Mouse (Mus musculus) hindbrain, embryonic 11.5 days (tissue): ENCODE measurements around the gene Pex6. TPM values are rescaled to one million over a fixed set of nuclear protein-coding genes. Genes with fewer than 3 reads are reported as not detected.

Experiments
- ATAC-seq: fragments of 200-750 bp; cut with Nextera tagmentation; 2 replicates; pipeline ENCODE4 v1.8.0; 2017; ENCODE audit warnings: mild to moderate bottlenecking, moderate TSS enrichment, moderate library complexity; ENCODE audit not compliant: low FRiP score
- DNase-seq: peaks from one replicate; pipeline ENCODE4 v3.0.0-alpha.2; 2015; ENCODE audit warnings: low spot score
- H3K27ac ChIP-seq: fragments of 300-500 bp; sonication (generic); 2 replicates; pipeline ENCODE4 v1.5.1; 2014; ENCODE audit warnings: mild to moderate bottlenecking, low read depth, low read length
- H3K27me3 ChIP-seq: fragments of 300-500 bp; sonication (generic); 2 replicates; pipeline ENCODE4 v1.6.1; 2014; ENCODE audit warnings: mild to moderate bottlenecking, low read length, moderate library complexity, mixed read lengths; ENCODE audit not compliant: control insufficient read depth, insufficient read depth
- H3K36me3 ChIP-seq: fragments of 300-500 bp; sonication (generic); 2 replicates; pipeline ENCODE4 v1.6.1; 2014; ENCODE audit warnings: mild to moderate bottlenecking, low read length, moderate library complexity, mixed read lengths; ENCODE audit not compliant: control insufficient read depth, insufficient read depth
- H3K4me1 ChIP-seq: fragments of 300-500 bp; sonication (generic); replicated peaks from 2 replicates; pipeline ENCODE4 v1.6.1; 2014; ENCODE audit warnings: low read length, mixed read lengths; ENCODE audit not compliant: control insufficient read depth, insufficient read depth
- H3K4me2 ChIP-seq: fragments of 300-500 bp; sonication (generic); replicated peaks from 2 replicates; pipeline ENCODE4 v1.6.1; 2014; ENCODE audit warnings: mild to moderate bottlenecking, low read depth, low read length
- H3K4me3 ChIP-seq: fragments of 300-500 bp; sonication (generic); 2 replicates; pipeline ENCODE4 v1.5.1; 2014; ENCODE audit warnings: low read depth, low read length
- H3K9ac ChIP-seq: fragments of 300-500 bp; sonication (generic); 2 replicates; pipeline ENCODE4 v1.6.1; 2014; ENCODE audit warnings: low read depth, low read length
- H3K9me3 ChIP-seq: fragments of 300-500 bp; sonication (generic); 2 replicates; pipeline ENCODE4 v1.6.1; 2016; ENCODE audit warnings: low read length; ENCODE audit not compliant: control insufficient read depth
- WGBS: fragments of 180-500 bp; shearing (Covaris S2); extraction: QIAGEN DNeasy Blood & Tissue Kit; methylation state at CpG from one replicate; pipeline ENCODE4 v1.1.7; 2014; 5-methylcytosine and 5-hydroxymethylcytosine counted together
- polyA plus RNA-seq: library from polyadenylated mRNA; unstranded; fragments of >200 nt; fragmentation: Nextera tagmentation; extraction: Ambion mirVana; gene quantifications from 2 replicates; pipeline ENCODE4 v1.2.1, GENCODE M21; 2014

Pex6 gene
- polyA plus RNA-seq, 1 experiment from 2014 or later: 12.5 TPM

DNA sequence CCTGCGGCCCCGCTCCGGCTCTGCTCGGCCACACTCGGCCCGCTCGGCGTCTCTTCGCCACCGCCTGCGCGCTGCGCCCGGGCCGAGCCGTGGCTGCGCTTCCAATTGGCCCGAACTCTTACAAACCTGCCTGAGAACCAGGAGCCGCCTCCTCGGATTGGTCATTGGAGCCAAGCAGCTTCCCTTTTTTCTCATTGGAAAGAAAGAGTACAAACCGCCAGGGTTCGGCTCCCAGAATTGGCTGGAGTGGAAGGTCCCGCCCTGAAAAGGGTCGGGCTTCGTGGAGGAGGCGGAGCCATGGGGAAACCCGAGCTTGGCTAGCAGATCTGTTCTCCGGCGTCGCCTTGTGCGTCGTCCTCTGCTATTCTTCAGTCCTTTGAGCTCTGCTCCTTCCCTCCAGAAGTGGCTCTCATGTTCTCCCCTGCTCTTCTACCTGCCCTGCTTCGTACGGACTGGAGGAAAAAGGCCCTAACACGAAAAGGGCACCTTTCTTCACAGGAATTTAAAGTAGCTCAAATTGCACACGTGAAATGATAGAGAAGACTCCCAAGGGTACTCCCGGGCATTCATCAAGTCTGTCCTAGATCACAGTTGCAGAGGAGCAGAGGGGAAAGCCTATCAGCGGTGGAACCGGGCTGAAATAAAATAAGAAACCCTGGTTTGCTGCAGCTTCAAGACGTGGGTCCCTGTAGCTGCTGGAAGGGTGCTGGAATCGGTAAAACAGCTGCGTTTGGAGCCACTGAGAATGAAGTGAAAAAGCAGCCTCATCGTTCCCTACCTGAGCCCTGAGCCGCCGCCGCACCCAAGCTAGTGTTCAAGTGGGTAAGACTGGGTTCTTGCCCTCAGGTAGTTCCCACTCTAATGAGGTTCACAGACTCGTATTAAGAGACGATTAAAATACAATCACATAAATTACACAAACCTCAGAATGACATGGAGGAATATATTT, 6.1 kb upstream of the Pex6 start, which contains the start of gene Ppp2r5d:
Gene Ppp2r5d, minus strand, starts transcription at position 225 of the 949 bp plus-strand sequence.
- Histone ChIP-seq H3K4me1 (0 out of 2 replicates have a peak, but pooled peaks cover 4% of the 10 kb centered on the region), H3K4me2 (peak within 1 kb of the TSS; percentile 70), H3K9ac (peak within 1 kb of the TSS; percentile 90), H3K36me3 (no peaks in the 10 kb centered on the region), H3K27me3 (no peaks in the 10 kb centered on the region), H3K27ac (peak within 1 kb of the TSS; percentile 85), H3K9me3 (no peaks in the 10 kb centered on the region), H3K4me3 (peak within 1 kb of the TSS; percentile 92)
- ATAC-seq: peak; percentile 97
- DNase-seq: peak; percentile 97
- WGBS: 2% methylated on average over 48 of the region's 48 CpGs

DNA sequence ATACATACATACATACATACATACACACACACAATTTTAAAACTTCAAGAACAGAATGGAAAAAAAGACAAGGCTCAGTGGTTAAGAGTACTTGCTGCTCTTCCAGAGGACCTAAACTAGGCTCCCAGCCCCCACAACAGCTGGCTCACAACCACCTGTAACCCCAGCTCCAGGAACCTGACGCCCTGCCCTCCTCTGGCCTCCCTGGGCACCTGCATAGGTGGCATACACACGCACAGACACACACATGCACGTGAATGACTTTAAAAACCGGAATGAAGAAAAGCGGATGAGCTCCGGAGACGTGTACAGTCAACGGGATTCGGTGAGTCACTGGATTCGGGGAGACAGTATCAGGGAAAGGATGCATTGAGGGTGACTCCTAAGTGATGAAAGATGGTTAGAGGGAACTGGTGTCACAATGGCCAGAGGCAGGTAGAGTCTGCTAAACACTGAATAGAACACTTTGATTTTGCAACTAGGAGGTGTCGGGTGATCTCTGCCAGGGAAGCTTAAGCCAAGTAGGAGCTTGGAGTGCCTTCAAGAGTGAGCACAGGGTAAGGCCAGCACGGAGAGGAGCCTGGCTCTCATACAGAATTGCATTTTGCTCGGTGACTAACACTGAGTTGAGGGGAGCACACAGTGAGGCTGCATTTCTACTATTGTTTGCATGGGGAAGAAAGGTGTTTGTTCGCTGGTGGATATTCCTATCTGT, 4.7 kb upstream of the Pex6 start:
- H3K36me3 ChIP-seq: no peaks in the 10 kb centered on the region
- 0 out of 2 replicates have a peak, but pooled peaks cover 4% of the 10 kb centered on the region for H3K4me1 ChIP-seq
- no peaks in the 10 kb centered on the region for H3K9me3 ChIP-seq
- H3K27ac ChIP-seq: no peak overlapping the region
- H3K9ac ChIP-seq: no peak overlapping the region
- WGBS: 95% methylated on average over 14 of the region's 14 CpGs
- no peaks in the 10 kb centered on the region for H3K27me3 ChIP-seq
- ATAC-seq: no peak
- no peak overlapping the region for H3K4me3 ChIP-seq
- DNase-seq: no peak
- no peak overlapping the region for H3K4me2 ChIP-seq

DNA sequence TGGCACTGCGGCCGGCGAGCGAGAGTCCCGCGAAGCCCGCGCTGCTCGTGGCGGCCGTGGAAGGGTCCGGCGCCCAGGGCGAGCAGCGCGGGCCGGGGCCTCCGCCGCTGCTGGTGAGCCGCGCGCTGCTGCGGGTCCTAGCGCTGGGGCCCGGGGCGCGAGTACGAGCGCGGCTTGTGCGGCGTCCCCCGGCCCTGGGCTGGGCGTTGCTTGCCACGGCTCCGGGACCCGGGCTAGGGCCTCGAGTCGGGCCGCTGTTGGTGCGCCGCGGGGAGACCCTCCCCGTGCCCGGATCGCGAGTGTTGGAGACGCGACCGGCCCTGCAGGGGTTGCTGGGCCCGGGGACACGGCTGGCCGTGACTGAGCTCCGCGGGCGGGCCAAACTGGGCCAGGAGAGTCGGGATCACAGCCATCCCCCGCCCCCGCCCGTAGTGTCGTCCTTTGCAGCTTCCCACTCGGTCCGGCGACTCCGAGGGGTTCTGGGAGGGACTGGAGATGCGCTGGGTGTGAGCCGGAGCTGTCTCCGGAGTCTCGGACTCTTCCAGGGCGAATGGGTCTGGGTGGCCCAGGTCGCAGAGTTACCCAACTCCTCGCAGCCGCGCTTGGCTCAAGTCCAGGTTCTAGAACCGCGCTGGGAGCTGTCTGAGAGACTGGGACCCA, 479 bp downstream of the Pex6 start:
- 0 out of 2 replicates have a peak, but pooled peaks cover 2% of the 10 kb centered on the region for H3K36me3 ChIP-seq
- peaks cover 4% of the 10 kb centered on the region for H3K4me1 ChIP-seq
- H3K27ac ChIP-seq: peak overlapping the region; percentile 42; the same call in 1 of the 2 replicates
- no peaks in the 10 kb centered on the region for H3K9me3 ChIP-seq
- peak; percentile 67 for ATAC-seq
- no peaks in the 10 kb centered on the region for H3K27me3 ChIP-seq
- peak overlapping the region; percentile 92 for H3K4me3 ChIP-seq
- H3K4me2 ChIP-seq: peak overlapping the region; percentile 99
- peak overlapping the region; percentile 87 for H3K9ac ChIP-seq
- under 1% methylated on average over 53 of the region's 76 CpGs for WGBS
- DNase-seq: no peak

DNA sequence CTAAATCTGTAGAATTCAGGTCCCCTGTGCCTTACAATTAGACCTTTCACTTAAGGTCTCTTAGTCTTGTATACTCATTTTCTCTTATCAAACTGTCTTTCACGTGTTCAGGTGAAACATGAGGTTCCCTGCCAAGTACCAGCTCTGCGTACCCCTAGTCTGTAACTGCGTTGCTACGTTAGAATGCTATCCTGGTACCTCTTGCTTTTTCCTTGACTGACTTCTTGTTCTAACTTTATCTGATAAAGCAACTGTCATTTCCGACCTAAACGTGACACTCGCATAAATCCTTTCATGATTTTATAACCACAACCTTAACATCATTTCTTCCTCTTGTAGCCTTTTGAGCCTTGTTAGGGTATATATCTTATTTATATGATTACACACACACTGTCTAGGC, 1.2 kb downstream of the Pex6 start:
- Histone ChIP-seq H3K4me2 (peak overlapping the region; percentile 99), H3K27me3 (no peaks in the 10 kb centered on the region), H3K4me1 (peaks cover 4% of the 10 kb centered on the region), H3K9me3 (no peaks in the 10 kb centered on the region), H3K9ac (peak overlapping the region; percentile 87), H3K27ac (no peak overlapping the region), H3K4me3 (peak overlapping the region; percentile 92), H3K36me3 (0 out of 2 replicates have a peak, but pooled peaks cover 2% of the 10 kb centered on the region)
- WGBS: 78% methylated on average over 7 of the region's 7 CpGs
- no peak for DNase-seq
- ATAC-seq: no peak

DNA sequence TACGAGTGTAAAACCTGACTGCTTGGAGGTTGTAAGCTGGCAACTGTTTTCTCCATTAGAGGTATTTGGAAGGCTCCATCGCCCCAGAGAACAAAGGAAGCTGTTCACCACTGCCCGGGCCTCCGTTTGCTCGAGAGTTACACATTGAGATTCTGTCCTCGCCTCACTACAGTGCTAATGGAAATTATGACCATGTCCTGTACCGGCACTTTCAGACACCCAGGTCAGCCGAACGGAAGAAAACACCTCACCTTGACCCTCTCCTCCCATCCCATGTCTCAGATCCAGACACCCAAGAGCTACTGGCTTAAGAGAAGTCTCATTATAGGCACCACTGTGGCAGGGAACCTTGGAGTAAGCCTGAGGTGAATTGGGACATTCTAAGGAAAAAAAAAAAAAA, 2.6 kb downstream of the Pex6 start:
- no peak overlapping the region for H3K9ac ChIP-seq
- H3K27ac ChIP-seq: no peak overlapping the region
- H3K27me3 ChIP-seq: no peaks in the 10 kb centered on the region
- WGBS: 91% methylated on average over 9 of the region's 9 CpGs
- H3K9me3 ChIP-seq: no peaks in the 10 kb centered on the region
- no peak for ATAC-seq
- H3K4me1 ChIP-seq: peaks cover 4% of the 10 kb centered on the region
- DNase-seq: no peak
- H3K4me2 ChIP-seq: no peak overlapping the region
- 0 out of 2 replicates have a peak, but pooled peaks cover 2% of the 10 kb centered on the region for H3K36me3 ChIP-seq
- no peak overlapping the region for H3K4me3 ChIP-seq

DNA sequence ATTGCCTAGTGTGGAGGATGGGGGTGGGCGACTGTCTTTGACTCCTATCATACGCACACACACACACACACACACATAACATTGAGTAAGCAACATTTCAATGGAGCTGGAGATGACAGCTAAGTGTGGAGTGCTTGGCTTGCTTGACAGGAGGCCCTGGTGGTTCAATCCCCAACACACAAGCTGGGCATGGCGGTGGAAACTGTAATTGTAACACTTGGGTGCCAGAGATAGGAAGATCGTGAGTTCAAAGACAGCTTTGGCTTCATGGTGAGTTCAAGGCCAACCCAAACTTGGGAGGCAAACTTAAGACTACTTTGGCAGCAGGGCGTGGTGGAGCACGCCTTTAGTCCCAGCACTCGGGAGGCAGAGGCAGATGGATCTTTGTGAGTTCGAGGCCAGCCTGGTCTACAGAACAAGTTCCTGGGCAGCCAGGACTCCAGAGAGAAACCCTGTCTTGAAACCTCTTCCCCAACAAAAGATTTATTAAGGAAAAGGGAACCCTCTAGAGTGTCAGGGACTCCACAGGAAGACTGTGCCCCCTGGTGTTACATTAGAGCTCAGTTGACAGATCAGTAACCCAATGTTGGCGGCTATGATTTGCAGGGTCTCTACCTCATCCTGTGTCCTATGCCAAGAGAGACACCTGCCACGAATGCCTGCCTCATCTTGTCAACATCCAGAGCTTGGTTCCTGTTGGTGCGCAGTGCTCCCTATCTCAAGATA, 3.7 kb downstream of the Pex6 start:
- H3K4me3 ChIP-seq: no peak overlapping the region
- ATAC-seq (no peak), DNase-seq (no peak)
- 0 out of 2 replicates have a peak, but pooled peaks cover 2% of the 10 kb centered on the region for H3K36me3 ChIP-seq
- no peak overlapping the region for H3K9ac ChIP-seq
- no peak overlapping the region for H3K4me2 ChIP-seq
- 96% methylated on average over 11 of the region's 11 CpGs for WGBS
- H3K27me3 ChIP-seq: no peaks in the 10 kb centered on the region
- no peaks in the 10 kb centered on the region for H3K9me3 ChIP-seq
- H3K27ac ChIP-seq: no peak overlapping the region
- peaks cover 4% of the 10 kb centered on the region for H3K4me1 ChIP-seq

DNA sequence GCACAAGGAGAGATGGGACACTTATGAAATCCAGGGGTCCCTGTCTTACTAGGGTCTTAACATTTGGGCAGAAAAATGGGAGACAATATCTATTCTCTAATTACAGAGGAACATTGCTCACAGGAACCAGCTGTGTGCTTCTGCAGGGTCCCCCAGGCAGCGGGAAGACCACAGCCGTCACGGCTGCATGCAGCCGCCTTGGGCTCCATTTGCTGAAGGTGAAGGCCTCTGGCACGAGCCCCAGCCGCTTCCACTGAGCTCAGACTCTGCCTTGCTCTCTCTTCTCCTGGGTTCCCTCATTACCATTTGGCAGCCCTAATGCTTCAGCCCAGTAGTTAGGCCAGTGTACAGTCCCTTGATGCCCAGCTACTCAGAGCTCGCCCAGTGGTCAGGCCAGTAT, 9.8 kb downstream of the Pex6 start:
- WGBS: 92% methylated on average over 7 of the region's 7 CpGs
- no peak overlapping the region for H3K9ac ChIP-seq
- H3K9me3 ChIP-seq: no peaks in the 10 kb centered on the region
- H3K27ac ChIP-seq: no peak overlapping the region
- DNase-seq (no peak), ATAC-seq (no peak)
- H3K4me3 ChIP-seq: no peak overlapping the region
- H3K4me1 ChIP-seq: no peaks in the 10 kb centered on the region
- H3K4me2 ChIP-seq: no peak overlapping the region
- no peaks in the 10 kb centered on the region for H3K27me3 ChIP-seq
- no peaks in the 10 kb centered on the region for H3K36me3 ChIP-seq
